Mouse (Mus musculus) megakaryocyte, embryonic 14.5 days (primary cell): Measurements from ENCODE around the gene Rnpepl1. TPM values are rescaled to one million over a fixed set of nuclear protein-coding genes. Genes with fewer than 3 reads are reported as not detected.

Experiments used
- H3K27me3 ChIP-seq: replicated peaks from 2 replicates; pipeline ENCODE3; 2012; ENCODE audit warnings: inconsistent platforms
- H3K36me3 ChIP-seq: replicated peaks from 2 replicates; pipeline ENCODE3; 2012; ENCODE audit warnings: low read length, inconsistent platforms, mixed read lengths
- H3K4me1 ChIP-seq: 2 replicates; pipeline ENCODE4 v1.6.1; 2012; ENCODE audit warnings: inconsistent platforms
- H3K4me3 ChIP-seq: replicated peaks from 2 replicates; pipeline ENCODE3; 2012; ENCODE audit warnings: moderate library complexity, mild to moderate bottlenecking, inconsistent platforms
- H3K9me3 ChIP-seq: 2 replicates; pipeline ENCODE4 v1.6.1; 2012; ENCODE audit warnings: inconsistent platforms
- FLI1 ChIP-seq: IDR thresholded peaks from 2 replicates; pipeline ENCODE4 v1.6.1; 2012; ENCODE audit warnings: low read length, inconsistent platforms, mixed read lengths
- GATA1 ChIP-seq: IDR thresholded peaks from 3 replicates; pipeline ENCODE4 v1.6.1; 2012; ENCODE audit warnings: mixed read lengths, low read length, inconsistent platforms, borderline replicate concordance
- polyA plus RNA-seq: library from polyadenylated mRNA; stranded (reverse); fragments of >175 nt; gene quantifications from 2 replicates; pipeline ENCODE4 v1.2.3, GENCODE M21; 2012; ENCODE audit warnings: low replicate concordance; ENCODE audit not compliant: insufficient read depth

Gene Rnpepl1
- polyA plus RNA-seq, 1 experiment, result 94.2 TPM

DNA sequence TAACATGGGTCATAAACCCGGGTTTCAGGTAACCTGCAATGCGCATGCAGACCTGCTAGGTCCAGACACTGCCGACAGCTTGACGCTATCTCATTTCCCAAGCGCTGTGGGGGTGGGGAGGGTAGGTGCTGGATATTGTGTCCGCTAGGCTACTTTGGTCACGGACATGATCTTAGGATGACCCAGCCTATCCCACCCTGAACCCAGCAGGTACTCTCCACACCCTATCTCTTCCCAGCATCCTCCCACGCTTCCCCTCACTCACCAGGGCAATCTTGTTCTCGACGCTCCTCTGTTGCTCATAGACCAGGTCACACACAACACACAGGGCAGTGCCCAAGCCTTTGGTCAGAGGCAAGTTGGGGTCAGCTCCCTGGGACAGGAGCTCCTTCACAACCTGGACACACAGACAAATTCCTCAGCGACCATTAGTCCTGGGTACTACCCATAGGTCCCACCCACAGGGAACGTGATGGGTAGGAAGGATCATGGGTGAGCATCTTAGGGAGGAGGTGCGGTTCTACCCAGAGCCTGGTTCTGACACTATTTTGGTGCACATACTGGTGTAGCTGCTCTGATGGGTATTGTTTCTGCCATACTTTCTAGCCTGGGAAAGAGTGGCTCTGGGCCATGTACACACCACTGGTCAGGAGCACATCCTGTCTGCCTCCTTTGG is 32.4 kb upstream of the Rnpepl1 start:
- Histone ChIP-seq H3K4me3 (no peak overlapping the region), H3K36me3 (no peaks in the 10 kb centered on the region), H3K9me3 (peaks cover 2% of the 10 kb centered on the region; the same call in 1 of the 2 replicates), H3K4me1 (no peaks in the 10 kb centered on the region; the same call in 1 of the 2 replicates), H3K27me3 (peaks cover 81% of the 10 kb centered on the region)
- TF ChIP-seq FLI1 (no peak), GATA1 (no peak)

DNA sequence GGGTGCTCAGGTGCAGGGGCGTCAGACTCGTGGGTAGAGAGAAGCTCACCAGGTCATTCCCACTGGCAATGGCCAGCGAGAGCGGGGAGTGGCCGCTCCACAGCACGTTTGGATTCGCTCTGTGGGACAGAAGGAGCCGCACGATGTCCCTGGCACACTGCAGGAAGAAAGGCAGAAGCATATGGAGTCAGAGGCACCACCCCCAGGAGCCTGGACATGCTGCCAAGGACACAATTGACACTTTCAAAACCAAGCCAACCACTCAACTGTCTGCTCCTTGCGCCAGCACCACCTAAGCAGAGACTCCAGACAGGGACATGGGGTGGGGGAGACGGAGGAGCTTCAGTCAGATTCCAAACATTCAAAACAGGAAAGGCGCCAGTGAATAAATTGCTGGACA is 31.3 kb upstream of the Rnpepl1 start:
- Histone ChIP-seq H3K27me3 (peaks cover 85% of the 10 kb centered on the region), H3K4me1 (no peaks in the 10 kb centered on the region; the same call in 1 of the 2 replicates)

DNA sequence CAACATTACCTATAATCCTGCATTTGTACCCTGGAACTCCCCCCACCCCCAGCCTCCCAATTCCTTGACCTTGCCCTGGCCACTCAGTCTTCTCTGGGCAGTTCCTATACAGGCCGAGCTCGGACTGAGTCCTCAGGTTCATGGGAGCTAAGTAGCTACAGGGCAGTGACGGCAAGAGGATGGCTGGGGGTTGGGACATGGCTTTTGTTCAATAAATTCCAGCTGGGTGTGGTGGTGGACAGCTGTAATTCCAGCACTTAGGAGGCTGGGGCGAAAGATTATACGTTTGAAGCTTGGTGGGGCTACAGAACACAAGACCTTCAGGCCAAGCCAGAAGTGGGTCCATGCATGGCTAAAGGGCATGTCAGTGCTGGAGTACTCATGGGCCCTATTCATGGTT is 30.5 kb upstream of the Rnpepl1 start:
- TF ChIP-seq GATA1, result no peak
- no peak for TF ChIP-seq FLI1
- Histone ChIP-seq H3K9me3 (no peaks in the 10 kb centered on the region), H3K36me3 (no peaks in the 10 kb centered on the region), H3K4me3 (no peak overlapping the region), H3K27me3 (peaks cover 84% of the 10 kb centered on the region), H3K4me1 (no peaks in the 10 kb centered on the region; the same call in 1 of the 2 replicates)

More for the DNA sequence above, 31.3 kb upstream of the Rnpepl1 start:
- Histone ChIP-seq H3K4me3 (no peak overlapping the region), H3K36me3 (no peaks in the 10 kb centered on the region), H3K9me3 (no peaks in the 10 kb centered on the region)
- TF ChIP-seq FLI1 (no peak), GATA1 (no peak)

DNA sequence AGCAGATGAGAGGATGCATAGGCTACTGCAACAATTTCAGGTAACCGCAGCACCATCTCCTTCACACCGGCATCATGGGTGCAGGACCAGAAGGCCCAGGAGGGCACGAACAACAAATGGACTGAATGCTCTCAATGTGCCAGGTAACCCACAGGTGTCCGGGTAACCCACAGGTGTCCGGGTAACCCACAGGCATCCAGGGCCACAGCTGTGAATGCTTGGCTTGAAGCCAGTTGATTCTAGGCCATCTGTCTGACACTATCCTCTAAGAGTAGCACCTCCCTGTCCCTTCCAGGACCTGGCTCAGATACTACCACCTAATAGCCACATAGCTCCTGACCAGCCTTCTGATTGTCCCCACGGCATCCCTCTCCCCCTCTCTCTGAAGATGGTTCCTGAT is 28.6 kb upstream of the Rnpepl1 start:
- Histone ChIP-seq H3K4me1 (no peaks in the 10 kb centered on the region; the same call in 1 of the 2 replicates), H3K27me3 (peaks cover 80% of the 10 kb centered on the region)

DNA sequence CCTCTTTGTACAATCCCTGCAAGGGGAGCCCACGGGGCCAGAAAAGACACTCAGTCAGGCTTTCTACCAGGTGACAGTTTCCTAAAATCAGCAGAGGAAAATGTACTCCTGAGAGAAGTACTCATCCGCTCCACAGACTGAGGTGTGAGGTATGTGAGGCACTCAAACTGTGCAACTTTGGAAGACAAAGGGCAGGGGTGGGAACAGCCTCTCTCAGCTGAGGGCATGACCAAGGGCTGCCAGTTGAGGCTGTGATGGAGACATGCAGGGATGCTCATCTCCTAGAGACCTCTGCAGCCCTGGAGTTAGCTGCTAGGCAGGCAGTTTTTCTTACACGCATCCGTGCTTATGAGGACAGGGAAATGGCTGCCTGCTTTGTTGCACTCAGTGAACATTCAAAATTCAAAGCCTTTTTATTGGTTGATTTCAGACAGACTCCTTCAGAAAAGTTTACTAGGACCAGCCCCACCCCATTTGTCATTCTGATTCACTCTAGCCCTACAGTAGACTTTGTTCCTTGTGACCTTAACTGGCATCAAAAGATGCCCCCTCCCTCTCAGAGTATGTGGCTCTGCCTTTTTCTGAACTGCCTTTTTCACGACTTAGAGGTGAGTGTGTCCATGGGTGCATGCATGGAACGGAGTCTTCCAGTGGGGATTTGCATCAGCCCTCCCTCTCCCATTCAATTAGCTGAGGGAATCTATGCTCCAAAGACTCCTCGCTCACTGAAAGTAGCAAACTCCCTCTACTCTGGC is 21.5 kb upstream of the Rnpepl1 start:
- no peaks in the 10 kb centered on the region for H3K9me3 ChIP-seq
- H3K4me3 ChIP-seq, result no peak overlapping the region
- TF ChIP-seq GATA1 (no peak), FLI1 (no peak)
- peaks cover 49% of the 10 kb centered on the region for H3K27me3 ChIP-seq
- no peaks in the 10 kb centered on the region for H3K4me1 ChIP-seq
- H3K36me3 ChIP-seq, result no peaks in the 10 kb centered on the region

More for the DNA sequence above, 28.6 kb upstream of the Rnpepl1 start:
- Histone ChIP-seq H3K9me3 (no peaks in the 10 kb centered on the region), H3K36me3 (no peaks in the 10 kb centered on the region), H3K4me3 (no peak overlapping the region)
- TF ChIP-seq FLI1 (no peak), GATA1 (no peak)

DNA sequence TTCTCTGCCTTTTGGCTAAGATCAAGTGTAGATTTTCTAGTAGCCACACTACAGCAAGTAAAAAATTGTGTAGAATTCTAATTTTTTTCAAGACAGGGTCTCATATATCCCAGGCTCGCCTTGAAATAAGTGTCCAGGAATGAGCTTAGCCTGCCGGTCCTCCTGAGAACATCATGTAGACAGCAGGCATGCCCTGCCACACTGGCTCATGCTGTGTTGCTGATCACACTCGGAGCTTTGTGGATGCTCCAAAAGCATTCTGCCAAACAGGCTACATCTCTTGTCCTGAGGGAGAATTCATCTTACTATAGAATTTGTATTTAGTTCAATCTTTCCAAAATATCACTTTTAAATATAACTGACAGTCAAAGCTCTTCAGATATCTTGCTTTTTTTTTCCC is 17.8 kb upstream of the Rnpepl1 start:
- Histone ChIP-seq H3K27me3 (peaks cover 47% of the 10 kb centered on the region), H3K4me1 (0 out of 2 replicates have a peak, but pooled peaks cover 3% of the 10 kb centered on the region), H3K9me3 (no peaks in the 10 kb centered on the region), H3K36me3 (no peaks in the 10 kb centered on the region), H3K4me3 (no peak overlapping the region)
- no peak for TF ChIP-seq FLI1
- TF ChIP-seq GATA1, result no peak

DNA sequence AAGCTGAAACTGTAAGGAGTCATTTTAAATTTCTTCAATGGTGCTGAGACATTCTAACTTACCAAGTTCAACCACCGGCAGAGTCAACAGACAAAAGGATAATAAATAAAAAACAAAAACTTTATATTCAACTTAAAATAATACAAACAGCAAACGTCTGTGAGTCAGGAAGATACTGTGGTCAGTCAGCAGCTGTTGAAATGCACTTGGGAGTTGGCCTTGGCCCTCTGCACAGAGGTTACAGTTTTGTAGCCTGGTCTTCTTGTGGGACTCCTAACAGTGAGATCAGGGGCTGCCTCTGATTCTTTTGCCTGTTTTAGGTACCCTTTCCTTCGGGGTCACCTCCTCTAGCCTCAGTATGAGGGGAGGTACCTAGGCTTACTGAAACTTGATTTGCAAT is 16.7 kb upstream of the Rnpepl1 start:
- Histone ChIP-seq H3K4me1 (0 out of 2 replicates have a peak, but pooled peaks cover 3% of the 10 kb centered on the region), H3K27me3 (peaks cover 42% of the 10 kb centered on the region), H3K4me3 (no peak overlapping the region), H3K36me3 (no peaks in the 10 kb centered on the region), H3K9me3 (no peaks in the 10 kb centered on the region)
- TF ChIP-seq GATA1, result no peak
- TF ChIP-seq FLI1, result no peak

DNA sequence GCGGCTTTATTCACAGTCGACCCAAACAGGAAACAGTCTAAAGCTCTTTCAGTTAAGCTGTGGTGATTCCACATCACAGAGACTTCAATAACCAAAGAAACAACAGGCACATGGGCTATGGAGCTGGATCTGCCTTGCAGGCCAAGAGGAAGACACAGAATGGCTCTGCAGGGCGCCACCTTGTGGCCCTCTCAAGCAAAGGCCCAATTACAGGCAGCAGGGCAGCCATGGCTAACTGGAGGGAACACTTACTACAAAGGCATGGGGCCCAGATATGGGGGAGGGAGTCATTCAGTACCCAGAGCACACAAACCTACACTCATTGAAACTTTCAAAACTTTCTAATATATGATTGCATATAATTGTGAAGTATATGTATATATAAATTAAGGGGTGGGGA is 15.5 kb upstream of the Rnpepl1 start:
- Histone ChIP-seq H3K4me3 (no peak overlapping the region), H3K9me3 (no peaks in the 10 kb centered on the region), H3K36me3 (no peaks in the 10 kb centered on the region), H3K4me1 (peaks cover 10% of the 10 kb centered on the region; the same call in 1 of the 2 replicates), H3K27me3 (peaks cover 42% of the 10 kb centered on the region)
- TF ChIP-seq GATA1 (no peak), FLI1 (no peak)

DNA sequence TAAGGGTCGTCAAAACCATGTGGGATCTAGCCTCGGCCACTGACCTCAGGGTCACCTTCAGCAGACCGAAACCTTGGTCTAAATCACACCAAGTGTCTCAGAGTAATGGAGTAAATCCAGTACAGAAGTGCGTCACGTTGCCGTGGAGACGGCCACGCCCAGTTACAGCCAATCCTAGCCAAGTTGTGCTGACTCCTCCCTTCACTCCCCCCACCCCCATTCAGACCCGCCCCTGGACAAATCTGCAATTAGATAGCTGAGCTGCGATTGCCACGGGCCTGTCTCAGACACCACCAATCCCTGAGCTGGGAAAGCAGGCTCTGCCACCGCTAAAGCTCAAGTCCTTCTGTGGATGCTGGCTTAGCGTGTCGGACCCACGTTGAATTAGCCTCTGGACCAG is 7.8 kb upstream of the Rnpepl1 start, which contains the start of gene Ankmy1:
Gene Ankmy1 (minus strand): TSS at position 121 of the 400 bp plus-strand sequence.
- Histone ChIP-seq H3K4me3 (no peak within 1 kb of the TSS), H3K27me3 (peaks cover 50% of the 10 kb centered on the region), H3K36me3 (peaks cover 5% of the 10 kb centered on the region), H3K4me1 (peaks cover 33% of the 10 kb centered on the region), H3K9me3 (peaks cover 4% of the 10 kb centered on the region; the same call in 1 of the 2 replicates)
- no peak for TF ChIP-seq FLI1
- TF ChIP-seq GATA1, result no peak

DNA sequence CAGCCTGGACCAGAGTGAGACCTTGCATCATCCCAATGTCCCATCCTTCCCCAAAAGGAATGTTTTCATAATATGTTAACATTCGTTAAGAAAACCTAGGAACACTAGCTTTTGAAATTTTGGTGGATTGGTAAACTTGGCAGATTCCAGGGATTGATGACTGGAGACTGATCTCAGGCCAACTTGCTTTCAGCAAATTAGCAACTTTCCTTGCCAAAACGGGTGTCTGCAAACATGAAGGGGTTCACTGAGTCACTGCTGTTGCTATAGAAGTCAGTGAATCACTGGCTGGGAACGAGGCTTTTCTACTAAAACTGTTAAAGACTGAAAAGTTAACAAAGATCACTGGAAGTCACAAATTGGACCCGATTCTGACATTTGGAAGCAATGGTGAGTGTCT is 7.0 kb upstream of the Rnpepl1 start:
- H3K4me3 ChIP-seq, result no peak overlapping the region
- TF ChIP-seq GATA1, result no peak
- no peak for TF ChIP-seq FLI1
- H3K36me3 ChIP-seq, result peaks cover 5% of the 10 kb centered on the region
- H3K9me3 ChIP-seq, result peaks cover 4% of the 10 kb centered on the region; the same call in 1 of the 2 replicates
- H3K4me1 ChIP-seq, result peaks cover 42% of the 10 kb centered on the region
- peaks cover 48% of the 10 kb centered on the region for H3K27me3 ChIP-seq
